Mouse (Mus musculus) lung, adult 2 months (tissue): ENCODE data around the gene Tcfl5.

ENCODE experiments used
- CTCF ChIP-seq: fragments of 200-500 bp; IDR thresholded peaks from 2 replicates; pipeline ENCODE4 v1.5.1; 2011; ENCODE audit warnings: mild to moderate bottlenecking, low read length, control low read depth; ENCODE audit not compliant: insufficient read depth
- POLR2A ChIP-seq: fragments of 200-500 bp; IDR thresholded peaks from 2 replicates; pipeline ENCODE4 v1.6.1; 2011; ENCODE audit warnings: low read depth, mild to moderate bottlenecking, control low read depth, low read length, borderline replicate concordance; ENCODE audit errors: extremely low read depth

DNA sequence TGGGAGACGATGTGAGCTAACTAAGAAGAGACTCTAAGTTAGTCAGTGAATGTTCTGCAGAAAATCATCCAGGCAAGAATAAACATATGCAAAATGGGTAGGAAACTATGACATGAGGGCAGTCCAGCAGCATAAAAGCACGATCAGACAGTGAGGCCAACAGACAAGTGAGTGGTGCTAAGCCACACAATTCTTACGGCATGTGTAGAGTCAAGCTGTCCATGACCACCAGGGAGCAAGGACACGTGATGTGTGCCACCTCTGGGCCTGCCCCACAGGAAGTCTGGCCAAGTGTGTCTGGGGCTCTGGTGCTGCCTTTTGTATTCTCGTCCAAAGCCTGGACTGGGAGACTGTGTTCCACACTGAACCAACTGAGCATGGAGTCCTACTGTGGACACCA lies 47.3 kb upstream of the Tcfl5 start:
- TF ChIP-seq CTCF (no peak), POLR2A (no peak)
